Mouse (Mus musculus) cerebellum, adult 2 months (tissue): Measurements from ENCODE around the gene Macf1.

Experiments used
- CTCF ChIP-seq: fragments of 200-500 bp; IDR thresholded peaks from 2 replicates; pipeline ENCODE4 v1.5.1; 2011; ENCODE audit warnings: low read depth, mild to moderate bottlenecking, control low read depth, low read length, moderate library complexity, borderline replicate concordance; ENCODE audit not compliant: insufficient read depth
- POLR2A ChIP-seq: fragments of 200-500 bp; IDR thresholded peaks from 2 replicates; pipeline ENCODE4 v1.6.1; 2011; ENCODE audit warnings: low read length, control low read depth, borderline replicate concordance; ENCODE audit not compliant: insufficient read depth

- TF ChIP-seq CTCF (no peak), POLR2A (no peak)
These were observed 35.0 kb downstream of the Macf1 start for GRCm38 (mm10) chr4:123649131-123649530.
